Mouse (Mus musculus) B cell, adult (primary cell): ENCODE data around the gene T. TPM values are rescaled to one million over a fixed set of nuclear protein-coding genes. Genes with fewer than 3 reads are reported as not detected.

Source experiments
- total RNA-seq: library from RNA; stranded (reverse); gene quantifications from 4 replicates; pipeline ENCODE4 v1.2.4, GENCODE M21; 2023; ENCODE audit not compliant: inconsistent age

The T gene
- not detected in 4 replicates for total RNA-seq

GRCm38 (mm10) chr17:8433978-8434960 is at the start of gene T:
TSS of gene T (plus strand) at chr17:8434423.

Other genes with a start within 250 kb of the T start
- gene Ccr6, start 198.4 kb upstream of the T start, total RNA-seq, result 56.0 to 62.3 TPM (median 58.1 TPM) in 4 replicates
- gene Mpc1, start 151.5 kb upstream of the T start, total RNA-seq, result 48.7 to 57.6 TPM (median 53.6 TPM) in 4 replicates
- gene Sft2d1, start 123.3 kb upstream of the T start, total RNA-seq, result 163 to 176 TPM (median 167 TPM) in 4 replicates
- gene Prr18, start 97.0 kb upstream of the T start, total RNA-seq, result 0.48 to 1.4 TPM (median 1.3 TPM) in 4 replicates
- not detected in 4 replicates for gene T2, start 78.4 kb upstream of the T start, total RNA-seq
- gene Pde10a, start 90.9 kb downstream of the T start, total RNA-seq, result 0.10 to 1.0 TPM (median 0.43 TPM) in 4 replicates
- not detected in 4 replicates for gene Gm17087, start 132.5 kb downstream of the T start, total RNA-seq